8 mouse cellular contexts compared by ENCODE assay signal in genomic region chr11:119490861-119491689, GRCm38 (mm10). TPM values are rescaled to one million over a fixed set of nuclear protein-coding genes. Genes with fewer than 3 reads are reported as not detected.
A peak's percentile ranks its signal among the peaks of the same experiment; 100 is the strongest.
DNase-seq lines count a peak whose midpoint lies in the region; ATAC-seq and TF ChIP-seq lines count a peak whose summit lies in the region.

Endov (plus strand) TSS chr11:119491347.

- peak; percentile 95 for DNase-seq in 416B (ENCODE audit: low read depth)
- DNase-seq in heart, adult 8-10 months (ENCODE audit: low spot score) = peak; percentile 96
- DNase-seq in kidney, adult 9 months = peak; percentile 98
- peak; percentile 99 for DNase-seq in limb, embryonic 14.5 days (ENCODE audit: low spot score)
- DNase-seq in midbrain, postnatal 0 days (ENCODE audit: low spot score) = peak; percentile 98
- peak; percentile 97 to 99 for DNase-seq in spleen, postnatal 14 days (ENCODE audit: low spot score in 2 of 2)

- peak; percentile 94 for TF ChIP-seq CTCF in bone marrow, adult 2 months (IDR thresholded peaks at IDR 0.05; ENCODE audit: control insufficient read depth, insufficient read depth, low read length)
- peak; percentile 99 for TF ChIP-seq CTCF in midbrain, postnatal 0 days (IDR thresholded peaks at IDR 0.05)

- H3K27me3 ChIP-seq in embryonic facial prominence, embryonic 15.5 days = no peaks in the 10 kb centered on the region; the same call in 1 of the 2 replicates
- H3K27me3 ChIP-seq in limb, embryonic 14.5 days (ENCODE audit: control insufficient read depth, insufficient read depth, low read length) = no peaks in the 10 kb centered on the region
- no peaks in the 10 kb centered on the region for H3K27me3 ChIP-seq in midbrain, postnatal 0 days (ENCODE audit: insufficient read depth, low read length)

- H3K4me2 ChIP-seq in embryonic facial prominence, embryonic 15.5 days (replicated peaks) = peak within 1 kb of the TSS; percentile 90
- H3K4me2 ChIP-seq in limb, embryonic 14.5 days (replicated peaks; ENCODE audit: low read depth, low read length, severe bottlenecking) = peak within 1 kb of the TSS; percentile 94
- H3K4me2 ChIP-seq in midbrain, postnatal 0 days (ENCODE audit: low read depth, low read length, poor library complexity, severe bottlenecking) = peak within 1 kb of the TSS; percentile 77

- no peaks in the 10 kb centered on the region; the same call in 1 of the 2 replicates for H3K4me1 ChIP-seq in bone marrow, adult 2 months (ENCODE audit: control insufficient read depth, insufficient read depth, low read length)
- H3K4me1 ChIP-seq in embryonic facial prominence, embryonic 15.5 days = peaks cover 23% of the 10 kb centered on the region
- H3K4me1 ChIP-seq in limb, embryonic 14.5 days (ENCODE audit: control insufficient read depth, insufficient read depth, low read length) = peaks cover 14% of the 10 kb centered on the region
- peaks cover 9% of the 10 kb centered on the region; the same call in 1 of the 2 replicates for H3K4me1 ChIP-seq in midbrain, postnatal 0 days (ENCODE audit: insufficient read depth, low read length)

- no peaks in the 10 kb centered on the region for H3K9me3 ChIP-seq in embryonic facial prominence, embryonic 15.5 days (replicated peaks)
- no peaks in the 10 kb centered on the region for H3K9me3 ChIP-seq in limb, embryonic 14.5 days (ENCODE audit: control insufficient read depth, low read length)
- H3K9me3 ChIP-seq in midbrain, postnatal 0 days (ENCODE audit: low read length) = no peaks in the 10 kb centered on the region

- H3K27ac ChIP-seq in bone marrow, adult 2 months (ENCODE audit: control insufficient read depth, insufficient read depth, low read depth, low read length, poor library complexity) = peak within 1 kb of the TSS; percentile 93
- peak within 1 kb of the TSS; percentile 87 for H3K27ac ChIP-seq in embryonic facial prominence, embryonic 15.5 days (replicated peaks)
- peak within 1 kb of the TSS; percentile 78 for H3K27ac ChIP-seq in limb, embryonic 14.5 days (replicated peaks; ENCODE audit: low read depth, low read length)
- H3K27ac ChIP-seq in midbrain, postnatal 0 days (ENCODE audit: low read depth, low read length) = peak within 1 kb of the TSS; percentile 87

- peaks cover 9% of the 10 kb centered on the region; the same call in 1 of the 2 replicates for H3K36me3 ChIP-seq in embryonic facial prominence, embryonic 15.5 days
- H3K36me3 ChIP-seq in limb, embryonic 14.5 days (ENCODE audit: control insufficient read depth, insufficient read depth, low read length) = peaks cover 3% of the 10 kb centered on the region; the same call in 1 of the 2 replicates
- H3K36me3 ChIP-seq in midbrain, postnatal 0 days (ENCODE audit: insufficient read depth, low read length) = no peaks in the 10 kb centered on the region

- ATAC-seq in embryonic facial prominence, embryonic 15.5 days (ENCODE audit: insufficient number of reproducible peaks, low FRiP score, low TSS enrichment, low read depth) = peak; percentile 97
- ATAC-seq in limb, embryonic 14.5 days (ENCODE audit: low FRiP score, low read depth) = peak; percentile 96
- ATAC-seq in midbrain, postnatal 0 days (ENCODE audit: low FRiP score) = peak; percentile 94

- 1% methylated on average over 66 of the region's 66 CpGs for WGBS in bone marrow, adult 2 months
- under 1% methylated on average over 66 of the region's 66 CpGs for WGBS in embryonic facial prominence, embryonic 15.5 days
- WGBS in limb, embryonic 14.5 days = 2% methylated on average over 52 of the region's 66 CpGs
- whole genome bisulfite sequencing in midbrain, postnatal 0 days = under 1% methylated on average over 62 of the region's 66 CpGs

- H3K9ac ChIP-seq in embryonic facial prominence, embryonic 15.5 days = peak within 1 kb of the TSS; percentile 93
- H3K9ac ChIP-seq in limb, embryonic 14.5 days (ENCODE audit: low read depth, low read length, severe bottlenecking) = peak within 1 kb of the TSS; percentile 78
- H3K9ac ChIP-seq in midbrain, postnatal 0 days (replicated peaks; ENCODE audit: low read length, poor library complexity, severe bottlenecking) = peak within 1 kb of the TSS; percentile 67

- H3K4me3 ChIP-seq in bone marrow, adult 2 months (replicated peaks; ENCODE audit: control insufficient read depth, low read depth, low read length) = peak within 1 kb of the TSS; percentile 95
- peak within 1 kb of the TSS; percentile 66 for H3K4me3 ChIP-seq in embryonic facial prominence, embryonic 15.5 days (replicated peaks)
- peak within 1 kb of the TSS; percentile 81 for H3K4me3 ChIP-seq in limb, embryonic 14.5 days (replicated peaks; ENCODE audit: low read length)
- peak within 1 kb of the TSS; percentile 68 for H3K4me3 ChIP-seq in midbrain, postnatal 0 days (ENCODE audit: low read depth, low read length)

- TF ChIP-seq POLR2A in bone marrow, adult 2 months (IDR thresholded peaks at IDR 0.05; ENCODE audit: borderline replicate concordance, control insufficient read depth, low read depth, low read length) = peak; percentile 84; the same call in 1 of the 2 replicates
- TF ChIP-seq POLR2A in limb, embryonic 14.5 days (IDR thresholded peaks at IDR 0.05; ENCODE audit: borderline replicate concordance, extremely low read depth, insufficient read depth, insufficient read length) = peak; percentile 55; the same call in 1 of the 2 replicates

RNA-seq across cellular contexts. Expression of gene Endov, which starts in this region (rescaled TPM):
- polyA plus RNA-seq in bone marrow, adult 2 months (2011; ENCODE audit: insufficient read depth, insufficient read length, low replicate concordance, missing spikeins) = 6.3 and 23.5 TPM in 2 replicates
- 13.1 and 18.6 TPM in 2 replicates for polyA plus RNA-seq in embryonic facial prominence, embryonic 15.5 days (2015; fragmentation: Nextera tagmentation; extraction: Ambion mirVana)
- 10 to 100 TPM in 1 of 4 experiments, 1 to 10 TPM in 3; 7.2 to 13.2 (median 7.9) TPM for total RNA-seq in heart, adult 8-10 months (2022)
- polyA plus RNA-seq in limb, embryonic 14.5 days (2012; rRNA removed) = 29.3 and 32.9 TPM in 2 replicates
- 12.0 and 14.9 TPM in 2 replicates for polyA plus RNA-seq in limb, embryonic 14.5 days (2014; fragmentation: Nextera tagmentation; extraction: Ambion mirVana)
- total RNA-seq in midbrain, postnatal 0 days (2014; rRNA removed) = 36.7 and 42.0 TPM in 2 replicates
- polyA plus RNA-seq in midbrain, postnatal 0 days (2015; fragmentation: Nextera tagmentation; extraction: Ambion mirVana) = 13.2 and 13.3 TPM in 2 replicates

Comparison
In these comparisons a context has a peak if more than half of its experiments do, and no peak if none do; other contexts are left out.
1. Peak in every context shown above with its lines: DNase-seq, ATAC-seq, H3K4me3 ChIP-seq and H3K27ac ChIP-seq.